Mouse (Mus musculus): Measurements from ENCODE around the gene Gys1. TPM values are rescaled to one million over a fixed set of nuclear protein-coding genes. Genes with fewer than 3 reads are reported as not detected.

Gys1 gene
- polyA plus RNA-seq, 1 experiment from 2014 or later = 36.0 TPM

DNA sequence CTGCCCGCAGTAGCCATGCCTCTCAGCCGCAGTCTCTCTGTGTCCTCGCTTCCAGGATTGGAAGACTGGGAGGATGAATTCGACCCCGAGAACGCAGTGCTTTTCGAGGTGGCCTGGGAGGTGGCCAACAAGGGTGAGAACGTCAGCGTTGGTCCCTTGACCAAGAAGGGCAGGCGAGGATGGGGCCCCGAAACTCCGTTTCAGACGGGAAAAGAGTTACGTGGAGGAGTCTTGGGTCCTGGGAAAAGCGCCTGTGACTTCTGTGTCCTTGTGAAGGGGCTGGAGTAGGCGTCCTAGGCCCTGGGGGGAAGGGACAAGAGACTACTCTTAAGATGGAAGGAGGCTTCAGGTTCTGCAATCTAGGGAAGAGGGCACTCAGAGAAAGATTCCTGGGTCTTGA, 394 bp downstream of the Gys1 start:
- no peaks in the 10 kb centered on the region for H3K9me3 ChIP-seq (ENCODE audit: low read depth, low read length)
- H3K36me3 ChIP-seq (ENCODE audit: insufficient read depth) = peaks cover 26% of the 10 kb centered on the region
- peaks cover 19% of the 10 kb centered on the region for H3K4me1 ChIP-seq (ENCODE audit: insufficient read depth)
- WGBS = under 1% methylated on average over 16 of the region's 16 CpGs
- no peaks in the 10 kb centered on the region for H3K27me3 ChIP-seq (ENCODE audit: insufficient read depth, low read length)
- peak overlapping the region; percentile 87 for H3K4me3 ChIP-seq (ENCODE audit: low read depth, low read length)
- TF ChIP-seq CTCF (IDR thresholded peaks at IDR 0.05; ENCODE audit: low read depth) = no peak
- DNase-seq (peak; percentile 58), ATAC-seq (ENCODE audit: insufficient read depth) (no peak; the same call in none of the 2 replicates)
- H3K4me2 ChIP-seq = peak overlapping the region; percentile 98
- H3K9ac ChIP-seq = peak overlapping the region; percentile 82
- peak overlapping the region; percentile 82 for H3K27ac ChIP-seq (ENCODE audit: low read depth)

DNA sequence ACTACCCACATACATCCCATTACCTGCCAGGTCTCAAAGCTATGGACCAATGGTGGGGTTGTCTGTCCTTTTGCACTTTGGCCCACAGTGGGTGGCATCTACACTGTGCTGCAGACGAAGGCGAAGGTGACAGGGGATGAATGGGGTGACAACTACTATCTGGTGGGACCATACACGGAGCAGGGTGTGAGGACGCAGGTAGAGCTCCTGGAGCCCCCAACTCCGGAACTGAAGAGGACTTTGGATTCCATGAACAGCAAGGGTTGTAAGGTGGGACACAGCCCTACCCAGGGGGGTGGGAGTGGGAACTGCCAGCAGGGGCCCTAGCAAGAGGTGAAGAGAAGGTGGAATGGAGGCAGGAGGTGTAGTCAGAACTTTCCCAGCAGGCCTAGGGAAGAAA, 1.8 kb downstream of the Gys1 start:
- H3K36me3 ChIP-seq (ENCODE audit: insufficient read depth) = peaks cover 23% of the 10 kb centered on the region
- no peak overlapping the region for H3K9ac ChIP-seq
- WGBS = 75% methylated on average over 5 of the region's 5 CpGs
- no peaks in the 10 kb centered on the region for H3K9me3 ChIP-seq (ENCODE audit: low read depth, low read length)
- DNase-seq (no peak), ATAC-seq (ENCODE audit: insufficient read depth) (no peak)
- no peak overlapping the region for H3K27ac ChIP-seq (ENCODE audit: low read depth)
- H3K27me3 ChIP-seq (ENCODE audit: insufficient read depth, low read length) = no peaks in the 10 kb centered on the region
- no peak for TF ChIP-seq CTCF (IDR thresholded peaks at IDR 0.05; ENCODE audit: low read depth)
- peak overlapping the region; percentile 87; the same call in 1 of the 2 replicates for H3K4me3 ChIP-seq (ENCODE audit: low read depth, low read length)
- peaks cover 19% of the 10 kb centered on the region for H3K4me1 ChIP-seq (ENCODE audit: insufficient read depth)
- peak overlapping the region; percentile 98; the same call in 1 of the 2 replicates for H3K4me2 ChIP-seq

GRCm38 (mm10) chr7:45437046-45437445, 2.4 kb downstream of the Gys1 start:
- H3K9ac ChIP-seq = no peak overlapping the region
- H3K4me2 ChIP-seq = peak overlapping the region; percentile 21; the same call in 1 of the 2 replicates
- H3K9me3 ChIP-seq (ENCODE audit: low read depth, low read length) = no peaks in the 10 kb centered on the region
- DNase-seq (peak; percentile 39), ATAC-seq (ENCODE audit: insufficient read depth) (no peak)
- H3K36me3 ChIP-seq (ENCODE audit: insufficient read depth) = peaks cover 20% of the 10 kb centered on the region; the same call in 1 of the 2 replicates
- no peaks in the 10 kb centered on the region for H3K27me3 ChIP-seq (ENCODE audit: insufficient read depth, low read length)
- peaks cover 19% of the 10 kb centered on the region for H3K4me1 ChIP-seq (ENCODE audit: insufficient read depth)
- 41% methylated on average over 6 of the region's 6 CpGs for WGBS
- no peak overlapping the region; the same call in 1 of the 2 replicates for H3K4me3 ChIP-seq (ENCODE audit: low read depth, low read length)
- no peak for TF ChIP-seq CTCF (IDR thresholded peaks at IDR 0.05; ENCODE audit: low read depth)
- H3K27ac ChIP-seq (ENCODE audit: low read depth) = no peak overlapping the region

DNA sequence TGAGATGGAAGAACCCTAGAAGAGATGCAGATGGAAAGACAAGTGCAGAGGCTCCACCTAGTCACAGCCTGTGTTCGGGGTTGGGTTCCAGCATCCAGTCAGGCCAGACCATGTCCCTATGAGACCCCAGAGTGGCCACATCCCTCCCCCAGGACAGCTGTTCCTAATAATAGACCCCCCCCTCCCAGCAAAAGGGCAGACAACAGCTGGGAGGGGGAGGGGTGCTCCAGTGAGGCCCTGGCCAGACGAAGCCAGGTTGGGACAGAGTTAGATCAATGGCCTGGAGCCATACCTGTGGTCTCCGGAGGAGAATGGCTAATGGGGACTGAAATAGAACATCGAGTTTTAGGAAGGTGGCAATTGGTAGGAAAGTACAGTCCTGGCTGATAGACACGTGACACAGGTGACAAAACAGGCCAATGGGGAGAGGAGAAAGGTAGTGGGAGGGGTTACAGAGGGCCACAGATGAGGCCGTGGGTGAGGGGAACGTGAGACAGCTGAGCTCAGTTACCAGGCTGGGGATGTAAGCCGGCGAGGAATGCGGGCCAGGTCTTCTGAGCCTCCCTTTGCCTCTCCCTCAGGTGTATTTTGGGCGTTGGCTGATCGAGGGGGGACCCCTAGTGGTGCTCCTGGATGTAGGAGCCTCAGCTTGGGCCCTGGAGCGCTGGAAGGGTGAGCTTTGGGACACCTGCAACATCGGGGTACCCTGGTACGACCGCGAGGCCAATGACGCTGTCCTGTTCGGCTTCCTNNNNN, 3.1 kb downstream of the Gys1 start, which contains the start of gene Ruvbl2:
Gene Ruvbl2, minus strand, starts transcription at position 576 of the 756 bp plus-strand sequence.
- peak; percentile 61 for TF ChIP-seq CTCF (IDR thresholded peaks at IDR 0.05; ENCODE audit: low read depth)
- peak; percentile 59 for DNase-seq
- no peak for ATAC-seq (ENCODE audit: insufficient read depth)
- Histone ChIP-seq H3K4me1 (ENCODE audit: insufficient read depth) (peaks cover 18% of the 10 kb centered on the region), H3K9ac (peak within 1 kb of the TSS; percentile 30; the same call in 1 of the 2 replicates), H3K36me3 (ENCODE audit: insufficient read depth) (peaks cover 26% of the 10 kb centered on the region; the same call in 1 of the 2 replicates), H3K27ac (ENCODE audit: low read depth) (no peak within 1 kb of the TSS), H3K27me3 (ENCODE audit: insufficient read depth, low read length) (no peaks in the 10 kb centered on the region), H3K4me2 (peak within 1 kb of the TSS; percentile 21; the same call in 1 of the 2 replicates), H3K9me3 (ENCODE audit: low read depth, low read length) (no peaks in the 10 kb centered on the region), H3K4me3 (ENCODE audit: low read depth, low read length) (no peak within 1 kb of the TSS; the same call in 1 of the 2 replicates)
- WGBS = 19% methylated on average over 19 of the region's 19 CpGs

GRCm38 (mm10) chr7:45443526-45444420, 9.1 kb downstream of the Gys1 start:
- H3K9ac ChIP-seq = no peak overlapping the region; the same call in 1 of the 2 replicates
- no peak for TF ChIP-seq CTCF (IDR thresholded peaks at IDR 0.05; ENCODE audit: low read depth)
- H3K4me1 ChIP-seq (ENCODE audit: insufficient read depth) = no peaks in the 10 kb centered on the region
- no peak overlapping the region for H3K27ac ChIP-seq (ENCODE audit: low read depth)
- no peak for ATAC-seq (ENCODE audit: insufficient read depth)
- 71% methylated on average over 22 of the region's 22 CpGs for WGBS
- no peaks in the 10 kb centered on the region for H3K9me3 ChIP-seq (ENCODE audit: low read depth, low read length)
- peaks cover 68% of the 10 kb centered on the region for H3K36me3 ChIP-seq (ENCODE audit: insufficient read depth)
- H3K4me2 ChIP-seq = no peak overlapping the region
- no peaks in the 10 kb centered on the region for H3K27me3 ChIP-seq (ENCODE audit: insufficient read depth, low read length)
- no peak overlapping the region for H3K4me3 ChIP-seq (ENCODE audit: low read depth, low read length)
- no peak for DNase-seq

- H3K27ac ChIP-seq (ENCODE audit: low read depth) = no peak overlapping the region
- H3K4me3 ChIP-seq (ENCODE audit: low read depth, low read length) = no peak overlapping the region
- TF ChIP-seq CTCF (IDR thresholded peaks at IDR 0.05; ENCODE audit: low read depth) = no peak
- H3K27me3 ChIP-seq (ENCODE audit: insufficient read depth, low read length) = no peaks in the 10 kb centered on the region
- H3K9me3 ChIP-seq (ENCODE audit: low read depth, low read length) = no peaks in the 10 kb centered on the region
- no peak overlapping the region for H3K9ac ChIP-seq
- no peaks in the 10 kb centered on the region for H3K4me1 ChIP-seq (ENCODE audit: insufficient read depth)
- no peak overlapping the region for H3K4me2 ChIP-seq
- ATAC-seq (ENCODE audit: insufficient read depth) (no peak), DNase-seq (no peak)
- peaks cover 65% of the 10 kb centered on the region for H3K36me3 ChIP-seq (ENCODE audit: insufficient read depth)
These were observed 11.9 kb downstream of the Gys1 start for GRCm38 (mm10) chr7:45446589-45446988.

All from lung, embryonic 14.5 days (tissue).